Mouse (Mus musculus): ENCODE results near the gene Atp13a4. TPM values are rescaled to one million over a fixed set of nuclear protein-coding genes. Genes with fewer than 3 reads are reported as not detected.

Atp13a4 gene
- polyA plus RNA-seq, 1 experiment from 2014 or later, result 2.4 TPM

DNA sequence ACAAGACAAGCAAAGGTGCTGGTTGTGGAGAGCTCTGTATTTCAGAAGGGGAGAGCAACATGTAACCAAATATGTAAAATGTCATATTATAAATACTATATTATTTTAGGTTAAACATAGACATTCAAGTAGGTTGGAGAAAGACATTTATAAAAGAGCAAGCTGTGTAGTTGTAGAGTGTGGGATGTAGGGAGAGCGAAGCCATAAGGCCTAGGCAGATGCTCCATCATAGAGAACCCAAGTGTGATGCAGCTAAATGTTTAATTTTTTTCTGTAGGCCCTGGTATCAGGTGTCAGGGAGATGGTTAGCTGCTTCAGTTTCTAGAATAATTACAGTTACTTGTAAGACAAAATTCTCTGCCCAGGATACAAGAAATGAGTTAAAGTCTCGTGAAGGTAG is 87.8 kb downstream of the Atp13a4 start:
- no peak for TF ChIP-seq CTCF (IDR thresholded peaks at IDR 0.05)
- TF ChIP-seq EP300 (IDR thresholded peaks at IDR 0.05), result no peak
- no peaks in the 10 kb centered on the region for H3K4me1 ChIP-seq (ENCODE audit: insufficient read depth, low read depth, low read length)
- H3K27ac ChIP-seq (ENCODE audit: low read length), result no peak overlapping the region
- 85% methylated on average over 2 of the region's 2 CpGs for WGBS
- no peaks in the 10 kb centered on the region for H3K27me3 ChIP-seq (replicated peaks; ENCODE audit: insufficient read depth, low read length)
- no peak for ATAC-seq
- H3K36me3 ChIP-seq (ENCODE audit: insufficient read depth, low read length), result no peaks in the 10 kb centered on the region
- H3K9ac ChIP-seq (replicated peaks; ENCODE audit: low read depth), result no peak overlapping the region
- no peaks in the 10 kb centered on the region for H3K9me3 ChIP-seq (ENCODE audit: low read length)
- H3K4me2 ChIP-seq (replicated peaks; ENCODE audit: low read depth, low read length), result no peak overlapping the region
- no peak overlapping the region for H3K4me3 ChIP-seq (ENCODE audit: low read depth, low read length)
- DNase-seq (ENCODE audit: low spot score), result no peak

GRCm38 (mm10) chr16:29453282-29453681 is 91.4 kb downstream of the Atp13a4 start:
- H3K4me3 ChIP-seq (ENCODE audit: low read depth, low read length), result no peak overlapping the region
- WGBS, result 46% methylated on average over 6 of the region's 6 CpGs
- H3K27ac ChIP-seq (ENCODE audit: low read length), result no peak overlapping the region
- H3K9ac ChIP-seq (replicated peaks; ENCODE audit: low read depth), result no peak overlapping the region
- TF ChIP-seq CTCF (IDR thresholded peaks at IDR 0.05) (no peak), EP300 (IDR thresholded peaks at IDR 0.05) (no peak)
- H3K4me2 ChIP-seq (replicated peaks; ENCODE audit: low read depth, low read length), result no peak overlapping the region
- no peaks in the 10 kb centered on the region for H3K27me3 ChIP-seq (replicated peaks; ENCODE audit: insufficient read depth, low read length)
- no peaks in the 10 kb centered on the region for H3K4me1 ChIP-seq (ENCODE audit: insufficient read depth, low read depth, low read length)
- no peaks in the 10 kb centered on the region for H3K9me3 ChIP-seq (ENCODE audit: low read length)
- no peak for ATAC-seq
- DNase-seq (ENCODE audit: low spot score), result no peak
- H3K36me3 ChIP-seq (ENCODE audit: insufficient read depth, low read length), result no peaks in the 10 kb centered on the region

DNA sequence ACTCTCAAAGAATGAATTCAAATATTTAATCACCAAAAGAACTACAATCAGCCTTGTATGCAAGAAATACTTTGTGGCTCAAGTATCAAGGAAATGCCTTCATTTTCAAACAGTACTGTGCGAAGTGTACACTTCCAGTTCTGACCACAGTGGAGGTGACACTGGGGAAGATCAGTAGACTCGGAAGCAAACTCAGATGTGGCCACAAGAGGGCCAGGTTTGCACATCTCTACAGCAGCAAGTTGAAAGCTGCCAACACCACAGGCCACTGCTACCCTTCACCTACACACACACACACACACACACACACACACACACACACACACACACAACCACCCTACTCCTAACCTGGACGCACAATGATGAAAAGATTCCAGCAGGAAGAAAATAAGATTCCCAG is 93.0 kb downstream of the Atp13a4 start:
- 29% methylated on average over 3 of the region's 3 CpGs for WGBS
- ATAC-seq, result peak; percentile 84

GRCm38 (mm10) chr16:29442126-29442525 is 102.5 kb downstream of the Atp13a4 start:
- ATAC-seq (no peak), DNase-seq (ENCODE audit: low spot score) (no peak)
- Histone ChIP-seq H3K36me3 (ENCODE audit: insufficient read depth, low read length) (no peaks in the 10 kb centered on the region), H3K4me3 (ENCODE audit: low read depth, low read length) (no peak overlapping the region), H3K4me2 (replicated peaks; ENCODE audit: low read depth, low read length) (no peak overlapping the region), H3K9me3 (ENCODE audit: low read length) (no peaks in the 10 kb centered on the region), H3K27ac (ENCODE audit: low read length) (no peak overlapping the region), H3K27me3 (replicated peaks; ENCODE audit: insufficient read depth, low read length) (no peaks in the 10 kb centered on the region), H3K9ac (replicated peaks; ENCODE audit: low read depth) (no peak overlapping the region), H3K4me1 (ENCODE audit: insufficient read depth, low read depth, low read length) (no peaks in the 10 kb centered on the region)
- 62% methylated on average over 3 of the region's 3 CpGs for WGBS
- TF ChIP-seq CTCF (IDR thresholded peaks at IDR 0.05), result no peak
- TF ChIP-seq EP300 (IDR thresholded peaks at IDR 0.05), result no peak

More for the DNA sequence above, 93.0 kb downstream of the Atp13a4 start:
- DNase-seq (ENCODE audit: low spot score), result peak; percentile 73
- Histone ChIP-seq H3K9me3 (ENCODE audit: low read length) (no peaks in the 10 kb centered on the region), H3K4me3 (ENCODE audit: low read depth, low read length) (no peak overlapping the region), H3K4me1 (ENCODE audit: insufficient read depth, low read depth, low read length) (no peaks in the 10 kb centered on the region), H3K27me3 (replicated peaks; ENCODE audit: insufficient read depth, low read length) (no peaks in the 10 kb centered on the region), H3K36me3 (ENCODE audit: insufficient read depth, low read length) (no peaks in the 10 kb centered on the region), H3K9ac (replicated peaks; ENCODE audit: low read depth) (no peak overlapping the region), H3K4me2 (replicated peaks; ENCODE audit: low read depth, low read length) (no peak overlapping the region), H3K27ac (ENCODE audit: low read length) (no peak overlapping the region)
- TF ChIP-seq CTCF (IDR thresholded peaks at IDR 0.05), result peak; percentile 77
- no peak for TF ChIP-seq EP300 (IDR thresholded peaks at IDR 0.05)

- no peaks in the 10 kb centered on the region for H3K36me3 ChIP-seq (ENCODE audit: insufficient read depth, low read length)
- H3K9ac ChIP-seq (replicated peaks; ENCODE audit: low read depth), result no peak overlapping the region
- no peaks in the 10 kb centered on the region for H3K27me3 ChIP-seq (replicated peaks; ENCODE audit: insufficient read depth, low read length)
- H3K9me3 ChIP-seq (ENCODE audit: low read length), result no peaks in the 10 kb centered on the region
- 55% methylated on average over 9 of the region's 10 CpGs for WGBS
- H3K4me1 ChIP-seq (ENCODE audit: insufficient read depth, low read depth, low read length), result no peaks in the 10 kb centered on the region
- peak; percentile 9 for DNase-seq (ENCODE audit: low spot score)
- H3K4me3 ChIP-seq (ENCODE audit: low read depth, low read length), result no peak overlapping the region
- ATAC-seq, result no peak
- TF ChIP-seq EP300 (IDR thresholded peaks at IDR 0.05) (no peak), CTCF (IDR thresholded peaks at IDR 0.05) (no peak)
- no peak overlapping the region for H3K27ac ChIP-seq (ENCODE audit: low read length)
- H3K4me2 ChIP-seq (replicated peaks; ENCODE audit: low read depth, low read length), result no peak overlapping the region
These were observed 103.2 kb downstream of the Atp13a4 start for GRCm38 (mm10) chr16:29441405-29441985.

DNA sequence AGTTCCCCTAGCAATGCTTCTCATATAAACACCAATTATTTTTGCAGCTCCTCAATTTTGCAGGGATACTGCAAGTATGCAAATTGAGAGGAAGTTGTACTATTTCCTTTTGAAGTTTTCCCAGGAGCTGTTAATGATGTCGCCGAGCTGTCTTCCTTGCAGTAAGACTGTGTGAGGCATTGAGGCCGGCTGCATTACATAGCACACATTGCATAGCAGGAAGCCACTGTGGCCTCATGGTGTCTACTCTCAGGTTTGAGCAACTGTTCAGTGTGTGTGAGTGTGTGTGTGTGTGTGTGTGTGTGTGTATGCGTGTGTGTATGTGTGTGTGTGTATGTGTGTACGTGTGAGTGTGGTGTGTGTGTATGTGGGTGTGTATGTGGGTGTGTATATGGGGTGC is 106.6 kb downstream of the Atp13a4 start:
- Histone ChIP-seq H3K4me2 (replicated peaks; ENCODE audit: low read depth, low read length) (no peak overlapping the region), H3K9ac (replicated peaks; ENCODE audit: low read depth) (no peak overlapping the region), H3K36me3 (ENCODE audit: insufficient read depth, low read length) (no peaks in the 10 kb centered on the region), H3K27ac (ENCODE audit: low read length) (no peak overlapping the region), H3K4me1 (ENCODE audit: insufficient read depth, low read depth, low read length) (no peaks in the 10 kb centered on the region), H3K27me3 (replicated peaks; ENCODE audit: insufficient read depth, low read length) (no peaks in the 10 kb centered on the region), H3K9me3 (ENCODE audit: low read length) (no peaks in the 10 kb centered on the region), H3K4me3 (ENCODE audit: low read depth, low read length) (no peak overlapping the region)
- DNase-seq (ENCODE audit: low spot score) (no peak), ATAC-seq (no peak)
- 69% methylated on average over 5 of the region's 5 CpGs for WGBS
- TF ChIP-seq CTCF (IDR thresholded peaks at IDR 0.05) (no peak), EP300 (IDR thresholded peaks at IDR 0.05) (no peak)

- no peaks in the 10 kb centered on the region for H3K27me3 ChIP-seq (replicated peaks; ENCODE audit: insufficient read depth, low read length)
- H3K36me3 ChIP-seq (ENCODE audit: insufficient read depth, low read length), result no peaks in the 10 kb centered on the region
- 60% methylated on average over 6 of the region's 6 CpGs for WGBS
- no peaks in the 10 kb centered on the region for H3K9me3 ChIP-seq (ENCODE audit: low read length)
- H3K27ac ChIP-seq (ENCODE audit: low read length), result no peak overlapping the region
- DNase-seq (ENCODE audit: low spot score) (no peak), ATAC-seq (no peak)
- no peak overlapping the region for H3K4me2 ChIP-seq (replicated peaks; ENCODE audit: low read depth, low read length)
- no peaks in the 10 kb centered on the region for H3K4me1 ChIP-seq (ENCODE audit: insufficient read depth, low read depth, low read length)
- H3K4me3 ChIP-seq (ENCODE audit: low read depth, low read length), result no peak overlapping the region
- TF ChIP-seq CTCF (IDR thresholded peaks at IDR 0.05), result no peak
- no peak for TF ChIP-seq EP300 (IDR thresholded peaks at IDR 0.05)
- H3K9ac ChIP-seq (replicated peaks; ENCODE audit: low read depth), result no peak overlapping the region
These were observed 108.9 kb downstream of the Atp13a4 start for GRCm38 (mm10) chr16:29435746-29436145.

Data from lung, postnatal 0 days (tissue).